Mouse (Mus musculus) olfactory bulb, adult 2 months (tissue): ENCODE results near the gene Hcn4.

Experiments used
- CTCF ChIP-seq: fragments of 200-500 bp; IDR thresholded peaks from 2 replicates; pipeline ENCODE4 v1.5.1; 2012; ENCODE audit warnings: low read depth, mild to moderate bottlenecking, low read length, moderate library complexity; ENCODE audit not compliant: insufficient read depth
- POLR2A ChIP-seq: fragments of 200-500 bp; IDR thresholded peaks from 2 replicates; pipeline ENCODE4 v1.6.1; 2012; ENCODE audit warnings: mild to moderate bottlenecking, low read depth, low read length, moderate library complexity; ENCODE audit not compliant: insufficient read depth

DNA sequence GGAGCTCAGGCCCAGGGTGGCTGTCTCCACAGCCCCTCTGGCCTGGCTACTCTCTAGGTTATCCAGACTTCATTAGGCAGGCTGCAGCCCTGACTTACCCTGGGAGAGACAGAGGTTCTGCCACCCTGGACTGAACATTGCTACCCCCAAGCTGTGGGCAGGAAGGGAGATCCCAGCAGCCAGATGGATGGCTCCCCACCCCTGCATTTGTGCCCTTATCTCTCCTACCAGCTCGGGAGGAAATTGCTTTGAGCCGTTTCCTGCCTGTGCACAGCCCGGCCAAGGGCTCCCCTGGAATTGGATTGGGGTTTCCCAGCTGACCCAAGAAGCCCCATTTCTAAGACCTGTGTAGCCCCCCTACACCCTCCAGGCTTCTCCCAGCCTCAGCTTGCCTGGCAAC lies 23.8 kb downstream of the Hcn4 start:
- TF ChIP-seq CTCF (no peak), POLR2A (no peak)
